Mouse (Mus musculus): ENCODE measurements at regions not wholly inside any gene's neighbourhood (a gene's known extent, or its start where the extent isn't known, plus 50 kb on each side); places are given as distances from the start of the nearest gene placed in this dataset.
A peak's percentile ranks its signal among the peaks of the same experiment; 100 is the strongest.

DNA sequence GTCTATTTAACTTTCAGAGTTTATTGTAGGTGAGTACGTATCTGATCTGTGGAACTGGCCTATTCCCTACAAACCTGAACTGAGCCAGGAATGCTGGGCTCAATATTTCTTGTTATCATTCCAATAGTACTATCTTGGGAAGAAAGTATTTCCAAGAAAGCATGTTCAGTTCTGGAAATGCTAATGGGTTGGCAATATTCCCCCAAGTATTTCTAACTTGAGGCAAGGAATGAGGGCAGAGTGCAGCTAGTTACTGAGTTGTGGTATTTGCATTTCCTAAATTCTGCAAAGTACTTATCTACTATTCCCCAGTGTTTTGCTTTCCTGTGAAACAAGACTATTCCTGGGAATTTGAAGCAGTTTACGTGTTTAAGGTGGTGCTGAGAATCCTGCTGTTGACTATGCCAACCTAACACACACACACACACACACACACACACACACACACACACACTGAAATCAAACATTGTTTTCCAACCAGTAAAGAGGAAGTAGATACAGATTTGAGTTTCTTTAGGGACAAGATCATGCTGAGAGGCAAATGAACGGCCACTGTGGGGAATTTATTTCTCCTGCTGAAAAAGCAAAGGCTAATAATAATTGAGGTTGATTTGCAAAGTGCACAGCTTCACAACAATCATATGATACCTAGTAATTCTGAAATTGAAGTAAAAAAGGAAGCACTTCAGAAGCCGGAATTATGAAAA, 1248.4 kb upstream of the Zeb2 start:
- peak in 1 of 2 experiments; percentile 30 for DNase-seq (ENCODE audit: inconsistent age in 2 of 2, low spot score in 1 of 2)

DNA sequence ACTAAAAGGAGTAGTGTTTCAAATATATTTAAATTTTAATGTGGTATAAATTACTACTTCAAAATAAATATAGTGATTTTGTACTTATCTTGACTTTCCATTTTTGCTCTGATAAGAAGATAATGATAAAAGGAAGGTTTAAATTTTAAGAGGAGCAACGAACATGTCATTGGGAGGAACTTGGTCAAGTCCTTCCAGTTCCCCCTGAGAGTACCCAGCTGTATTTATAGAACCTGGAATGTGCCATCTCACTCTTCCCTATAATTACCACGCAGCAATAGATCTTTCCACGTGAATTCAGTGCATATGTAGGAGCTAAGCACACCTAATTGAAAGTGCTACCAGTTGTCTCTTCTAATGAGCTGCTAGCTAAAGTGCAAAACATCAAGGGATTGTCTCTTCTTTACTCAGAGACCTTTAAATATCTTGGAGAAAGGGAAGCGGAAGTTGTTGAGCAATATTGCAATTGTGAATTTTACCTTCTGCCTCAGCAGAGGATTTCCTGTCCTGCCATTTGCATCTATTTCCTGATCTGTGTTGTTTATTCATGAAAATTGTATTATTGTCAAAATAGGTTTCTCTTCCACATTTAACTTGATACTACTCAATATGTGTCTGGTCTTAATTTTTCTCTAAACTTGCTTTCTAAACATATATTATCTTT, 1243.0 kb upstream of the Zeb2 start:
- DNase-seq (ENCODE audit: inconsistent age in 2 of 2, low spot score in 1 of 2) = peak in 1 of 2 experiments; percentile 22

DNA sequence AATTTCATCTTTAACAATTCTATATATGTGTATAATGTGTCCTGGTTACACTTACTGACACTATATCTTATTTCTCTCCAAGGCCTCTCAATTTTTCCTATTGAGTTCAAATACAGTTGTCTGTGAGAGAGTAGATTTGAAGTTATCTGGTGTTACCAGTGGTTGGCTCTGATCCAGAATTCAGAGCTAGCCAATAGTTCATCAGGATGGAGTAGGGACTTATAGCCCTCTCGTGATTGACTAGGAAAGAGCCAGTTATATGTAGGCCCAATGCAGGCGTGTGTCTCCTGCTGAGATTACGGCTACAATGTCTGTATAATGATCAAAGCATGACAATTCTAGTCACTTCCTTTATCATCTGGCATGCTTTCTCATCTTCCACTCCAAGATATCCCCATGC, 1241.0 kb upstream of the Zeb2 start:
- peak in 1 of 2 experiments; percentile 16 for DNase-seq (ENCODE audit: inconsistent age in 2 of 2, low spot score in 1 of 2)

DNA sequence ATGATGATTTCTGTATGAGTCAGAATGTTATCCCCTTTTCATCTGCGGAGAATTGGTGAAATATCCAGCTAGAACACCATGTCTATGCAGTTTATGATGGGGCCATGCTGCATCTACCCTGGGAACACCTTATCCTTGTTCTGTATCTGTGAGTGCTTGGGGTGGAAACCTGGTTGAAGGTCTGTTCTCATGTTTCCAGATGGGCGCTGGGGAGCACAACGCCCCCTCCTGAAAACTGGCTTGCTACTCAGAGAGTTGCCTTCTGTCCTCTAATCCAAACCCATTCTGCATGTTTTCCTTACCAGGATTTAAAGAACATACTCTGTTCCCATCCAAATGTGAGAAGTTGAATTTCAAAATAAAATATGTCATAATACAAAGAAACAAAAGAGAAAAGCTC, 1239.5 kb upstream of the Zeb2 start:
- DNase-seq (ENCODE audit: inconsistent age in 2 of 2, low spot score in 1 of 2) = peak in 1 of 2 experiments; percentile 32

DNA sequence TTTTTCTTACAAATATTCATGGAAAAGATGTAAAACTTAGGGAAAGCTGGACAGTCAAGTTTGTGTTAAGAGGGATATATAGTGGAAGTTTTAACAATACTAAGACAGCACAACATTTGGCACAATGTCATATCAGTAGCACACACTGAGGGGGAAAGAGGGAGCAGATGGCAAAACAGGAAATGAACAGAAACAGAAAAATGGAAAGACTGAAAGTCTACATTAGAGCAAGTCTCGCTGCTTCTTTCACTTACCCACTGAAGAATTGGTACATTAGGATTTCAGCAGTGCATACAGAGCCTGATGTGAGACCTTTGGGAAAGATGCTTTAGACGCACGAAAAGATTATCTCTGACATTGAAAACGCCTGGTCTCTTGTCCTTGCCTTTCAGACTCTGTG, 1223.5 kb upstream of the Zeb2 start:
- DNase-seq (ENCODE audit: inconsistent age in 2 of 2, low spot score in 1 of 2) = no peak

DNA sequence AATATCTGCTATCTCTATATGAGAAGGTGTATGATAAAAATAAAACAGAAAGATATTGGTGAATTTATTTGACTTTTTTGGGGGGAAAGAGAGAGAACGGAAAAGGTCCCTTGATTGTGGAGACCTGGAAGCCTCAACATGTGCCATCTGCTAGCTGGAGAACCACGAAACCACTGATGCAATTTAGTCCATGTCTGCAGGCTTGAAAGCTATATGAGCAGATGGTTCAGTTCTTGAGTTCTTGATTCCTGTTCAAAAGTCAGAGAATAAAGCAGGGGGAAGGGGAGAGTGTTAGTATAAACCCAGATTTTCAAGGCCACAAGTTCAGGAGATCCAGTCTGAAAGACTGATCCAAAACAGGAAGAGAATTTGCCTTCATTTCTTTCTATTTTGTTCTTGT, 1199.5 kb upstream of the Zeb2 start:
- no peak for DNase-seq (ENCODE audit: inconsistent age in 2 of 2, low spot score in 1 of 2)

DNA sequence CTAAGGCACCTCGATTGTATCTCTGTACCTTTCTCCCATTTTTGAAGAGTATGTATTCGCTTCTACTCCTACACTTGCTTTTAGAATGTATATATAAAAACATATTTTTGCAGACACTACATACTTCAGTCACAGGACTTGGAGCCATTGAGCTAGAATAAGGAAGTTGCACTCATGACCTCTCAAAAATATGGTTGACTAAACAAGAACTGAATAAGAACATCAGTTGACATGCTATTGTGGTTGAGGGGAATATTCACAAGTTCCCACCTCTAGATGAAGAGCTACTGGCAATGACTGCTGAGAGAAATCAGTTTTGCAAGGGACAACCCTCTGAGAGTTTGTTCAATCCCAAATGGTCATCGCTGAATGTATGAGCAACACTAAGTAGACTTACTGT, 1198.0 kb upstream of the Zeb2 start:
- DNase-seq (ENCODE audit: inconsistent age in 2 of 2, low spot score in 1 of 2) = no peak

DNA sequence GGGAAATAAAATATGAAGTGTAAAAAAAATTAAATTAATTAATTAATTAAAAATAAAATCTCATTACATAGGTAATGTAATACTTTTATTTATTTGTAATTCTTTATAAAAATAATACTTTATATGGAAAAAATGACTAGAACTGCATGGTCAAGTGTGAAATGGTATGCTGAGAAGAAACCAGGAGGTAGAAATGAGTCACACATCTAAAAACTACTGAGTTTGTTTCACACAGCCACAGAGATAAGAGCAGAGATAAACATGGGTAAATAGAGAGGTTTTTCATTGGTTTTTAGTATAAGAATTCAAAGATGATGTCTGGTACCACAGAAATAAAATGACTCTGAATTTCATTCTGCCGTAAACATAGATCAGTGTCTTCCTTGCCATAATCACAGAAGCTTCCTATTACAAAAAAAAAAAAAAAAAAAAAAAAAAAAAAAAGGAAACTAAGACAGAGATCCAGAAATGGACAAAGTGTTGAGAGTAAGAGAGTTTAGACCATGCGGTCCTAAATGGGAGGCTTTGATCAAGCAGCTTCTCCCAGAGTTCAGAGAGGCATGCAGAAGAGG, 1190.5 kb upstream of the Zeb2 start:
- no peak for DNase-seq (ENCODE audit: inconsistent age in 2 of 2, low spot score in 1 of 2)

DNA sequence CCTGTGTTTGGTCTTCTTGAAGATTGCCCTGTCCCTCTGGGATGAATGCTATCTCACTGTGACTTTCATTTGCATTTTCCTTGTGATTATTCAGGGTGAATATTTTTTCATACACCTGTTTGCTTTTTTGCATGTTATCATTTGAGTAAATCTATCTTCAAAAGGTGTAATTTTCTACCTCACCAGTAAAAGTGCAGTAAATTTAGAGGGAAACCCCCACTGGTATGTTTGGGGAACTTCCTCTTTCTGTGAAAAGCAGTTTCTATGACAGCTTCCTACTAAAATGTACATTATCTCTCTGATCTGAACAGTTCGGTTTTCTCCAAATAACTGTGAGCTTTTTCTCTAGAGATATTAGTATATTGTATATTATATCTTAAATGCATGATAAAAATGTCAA, 1185.4 kb upstream of the Zeb2 start:
- DNase-seq (ENCODE audit: inconsistent age in 2 of 2, low spot score in 1 of 2) = no peak

DNA sequence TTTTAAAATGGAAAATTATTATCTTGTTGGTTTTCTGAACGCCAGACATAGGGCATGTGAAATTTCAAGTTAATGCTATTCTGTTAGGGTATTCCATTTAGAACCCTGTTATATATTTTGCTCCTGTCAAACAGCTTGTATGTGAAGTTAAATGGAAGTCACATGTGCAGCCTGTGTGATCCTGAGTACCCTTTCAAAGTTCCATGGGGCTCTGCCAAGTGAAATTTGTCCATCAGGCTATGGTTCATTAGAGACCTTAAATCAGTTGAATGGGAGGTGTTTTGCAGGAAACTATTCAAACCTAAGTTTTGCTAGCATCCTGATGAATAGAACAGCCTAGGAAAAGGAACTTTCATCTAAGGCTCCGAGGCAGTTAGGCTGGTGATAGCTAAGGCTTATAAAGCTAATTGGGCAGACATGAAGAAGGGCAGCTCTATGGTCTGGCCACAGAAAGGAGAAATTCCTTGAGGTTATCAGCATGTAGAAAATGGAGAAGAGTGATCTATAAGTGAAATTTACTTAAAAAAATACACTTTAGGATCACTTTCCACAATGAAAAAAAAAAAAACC, 1180.2 kb upstream of the Zeb2 start:
- DNase-seq (ENCODE audit: inconsistent age in 2 of 2, low spot score in 1 of 2) = no peak

DNA sequence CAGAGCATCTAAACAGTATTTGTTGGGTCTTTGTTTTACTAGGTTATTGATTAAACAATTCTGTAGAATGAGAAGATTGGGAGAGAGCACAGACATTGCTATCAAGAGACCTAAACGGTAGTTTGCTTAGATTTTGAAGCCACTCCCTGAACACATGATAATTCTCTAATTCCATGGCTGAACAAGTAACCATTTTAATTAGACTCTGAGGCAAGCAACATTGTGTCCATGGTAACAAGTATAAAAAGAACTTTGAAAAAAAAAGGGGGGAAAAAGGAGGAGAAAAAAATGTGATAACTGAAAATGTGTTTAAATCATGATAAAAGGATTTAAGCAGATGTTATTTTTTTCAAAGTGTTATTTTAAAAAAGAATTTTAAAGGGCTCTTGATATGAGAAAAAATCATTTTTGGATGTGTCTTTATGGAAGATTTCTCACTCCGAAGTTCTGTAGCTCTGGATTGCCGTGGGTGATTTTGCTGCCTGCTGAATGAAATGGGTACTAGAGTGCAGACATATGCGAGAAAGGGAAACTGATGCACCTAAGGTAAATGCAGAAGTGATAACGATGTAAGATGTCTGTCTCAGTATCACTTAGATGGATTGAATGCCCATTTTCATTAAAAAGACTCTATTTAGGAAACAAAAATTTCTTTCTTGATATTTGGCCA, 1166.9 kb upstream of the Zeb2 start:
- no peak for DNase-seq (ENCODE audit: inconsistent age in 2 of 2, low spot score in 1 of 2)

DNA sequence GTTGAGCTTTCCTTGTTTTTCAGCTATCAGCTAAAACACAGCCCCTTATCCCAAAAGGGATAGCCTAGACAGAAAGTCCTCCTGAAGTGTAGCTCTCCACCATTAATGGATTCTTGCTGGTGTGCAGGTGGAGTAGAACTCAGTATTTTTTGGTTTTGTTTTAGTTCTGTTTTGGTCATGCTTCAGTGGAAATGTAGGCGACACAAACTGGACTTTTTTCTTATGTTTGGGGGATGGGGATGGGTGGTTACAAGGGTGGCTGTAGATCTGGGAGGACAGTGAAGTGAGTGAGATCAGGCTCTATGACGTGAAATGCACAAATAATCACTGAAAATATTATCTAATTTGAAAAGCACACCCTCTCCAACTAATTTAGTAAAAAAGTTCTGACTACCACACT, 1163.6 kb upstream of the Zeb2 start:
- no peak for DNase-seq (ENCODE audit: inconsistent age in 2 of 2, low spot score in 1 of 2)

DNA sequence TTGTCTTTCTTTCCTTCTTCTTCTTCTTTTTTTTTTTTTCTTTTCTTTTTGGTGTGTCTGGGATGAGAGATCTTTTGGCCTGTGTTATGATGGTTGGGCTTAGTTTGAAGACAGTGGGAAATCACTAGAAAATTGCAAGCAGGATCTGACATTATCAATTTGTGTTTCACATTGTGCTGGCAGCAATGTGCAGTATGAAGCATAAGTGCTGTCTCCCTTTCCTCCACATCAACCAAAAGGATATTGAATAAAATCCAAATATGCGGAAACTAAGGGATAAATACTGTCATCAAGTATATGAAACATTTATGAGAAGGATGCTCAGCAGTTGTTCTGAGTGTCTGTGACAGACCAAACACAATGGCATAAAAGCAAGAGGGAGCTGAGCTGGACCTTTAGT, 1144.4 kb upstream of the Zeb2 start:
- DNase-seq (ENCODE audit: inconsistent age in 2 of 2, low spot score in 1 of 2) = no peak

DNA sequence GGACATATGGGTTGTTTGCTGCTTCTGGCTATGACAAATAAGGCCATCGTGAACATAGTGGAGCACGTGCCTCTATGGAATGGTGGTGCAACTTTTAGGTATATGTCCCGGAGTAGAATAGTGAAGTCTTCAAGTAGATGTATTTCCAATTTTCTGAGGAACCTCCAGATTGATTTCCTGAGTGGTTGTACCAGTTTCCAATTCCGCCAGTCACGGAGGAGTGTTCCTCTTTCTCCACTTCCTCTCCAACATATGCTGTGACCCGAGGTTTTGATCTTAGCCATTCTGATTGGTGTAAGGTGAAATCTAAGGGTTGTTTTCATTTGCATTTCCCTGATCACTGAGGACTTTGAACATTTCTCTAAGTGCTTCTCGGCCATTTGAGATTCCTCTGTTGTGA, 1134.4 kb upstream of the Zeb2 start:
- DNase-seq (ENCODE audit: inconsistent age in 2 of 2, low spot score in 1 of 2) = no peak

DNA sequence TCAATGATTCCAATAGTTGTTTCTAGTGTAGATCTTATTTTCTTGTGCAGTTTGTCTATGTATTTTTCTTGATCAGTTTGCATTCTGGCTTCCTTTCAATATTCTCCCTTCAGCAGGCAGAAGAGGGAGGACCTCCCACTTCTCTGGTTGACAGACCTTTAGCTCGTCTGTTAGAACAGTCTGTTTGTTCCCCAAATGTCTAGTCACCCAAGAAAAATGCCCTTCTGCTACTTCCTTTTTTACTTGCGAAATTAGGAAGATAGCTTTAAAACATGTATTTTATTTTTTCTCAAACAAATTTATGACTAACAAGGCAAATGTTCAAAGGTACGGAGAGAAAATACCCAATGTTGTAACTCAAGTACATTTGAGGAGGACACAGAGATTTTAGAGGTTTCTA, 1128.5 kb upstream of the Zeb2 start:
- DNase-seq (ENCODE audit: inconsistent age in 2 of 2, low spot score in 1 of 2) = no peak

DNA sequence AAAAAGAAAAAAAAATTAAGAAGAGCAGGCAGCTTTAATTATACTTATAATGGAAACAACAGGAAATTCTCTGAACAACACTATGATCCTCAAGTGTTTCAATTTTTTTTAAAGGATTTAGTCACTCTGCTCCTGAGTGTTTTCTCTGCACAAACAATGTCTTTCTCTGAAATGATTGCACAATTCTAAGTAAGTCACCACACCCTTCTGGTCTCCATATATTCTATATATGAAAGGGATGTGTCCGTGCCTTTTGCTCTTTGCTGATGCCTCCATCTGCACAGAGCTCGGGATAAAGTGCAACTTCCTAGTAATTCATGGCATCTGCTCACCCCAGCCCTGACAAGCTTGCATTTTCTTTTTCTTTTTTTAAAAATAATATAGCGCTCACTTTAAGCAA, 1127.5 kb upstream of the Zeb2 start:
- DNase-seq (ENCODE audit: inconsistent age in 2 of 2, low spot score in 1 of 2) = no peak

DNA sequence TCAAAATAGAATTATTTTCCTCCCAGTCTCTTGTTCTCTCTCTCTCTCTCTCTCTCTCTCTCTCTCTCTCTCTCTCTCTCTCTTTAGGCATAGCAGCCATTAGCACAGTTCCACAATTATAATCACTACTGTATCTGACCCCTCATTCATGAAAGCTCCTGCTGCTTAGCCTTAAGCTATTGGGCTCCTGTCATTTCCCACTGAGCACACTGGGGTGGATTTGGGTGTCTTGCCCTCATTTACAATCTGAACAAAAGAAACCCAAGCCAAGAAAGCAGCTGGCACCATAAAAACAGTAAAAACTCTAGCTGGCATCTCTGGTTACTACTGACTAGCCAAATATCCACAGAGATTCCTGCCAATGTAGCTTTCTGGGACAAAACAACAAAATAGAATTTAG, 1125.6 kb upstream of the Zeb2 start:
- DNase-seq (ENCODE audit: inconsistent age in 2 of 2, low spot score in 1 of 2) = no peak

DNA sequence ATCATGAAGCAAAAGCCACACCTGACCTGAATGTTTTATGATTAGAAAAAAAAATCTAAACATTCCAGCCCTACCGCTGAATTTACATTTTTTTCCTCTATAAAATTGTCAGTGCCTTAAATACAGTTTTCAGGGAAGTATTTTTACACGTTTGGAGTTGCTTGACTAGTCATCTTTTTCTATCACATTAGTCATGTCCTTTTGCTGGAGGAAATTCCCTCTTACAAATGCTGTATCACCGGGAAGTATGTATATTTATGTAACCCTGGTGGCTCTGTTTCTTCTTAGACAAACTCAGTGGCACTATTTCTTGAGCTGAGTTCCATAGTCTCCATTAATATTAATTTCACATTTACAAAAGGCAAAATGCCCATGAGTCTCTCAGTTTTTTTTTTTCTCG, 1122.7 kb upstream of the Zeb2 start:
- DNase-seq (ENCODE audit: inconsistent age in 2 of 2, low spot score in 1 of 2) = no peak

DNA sequence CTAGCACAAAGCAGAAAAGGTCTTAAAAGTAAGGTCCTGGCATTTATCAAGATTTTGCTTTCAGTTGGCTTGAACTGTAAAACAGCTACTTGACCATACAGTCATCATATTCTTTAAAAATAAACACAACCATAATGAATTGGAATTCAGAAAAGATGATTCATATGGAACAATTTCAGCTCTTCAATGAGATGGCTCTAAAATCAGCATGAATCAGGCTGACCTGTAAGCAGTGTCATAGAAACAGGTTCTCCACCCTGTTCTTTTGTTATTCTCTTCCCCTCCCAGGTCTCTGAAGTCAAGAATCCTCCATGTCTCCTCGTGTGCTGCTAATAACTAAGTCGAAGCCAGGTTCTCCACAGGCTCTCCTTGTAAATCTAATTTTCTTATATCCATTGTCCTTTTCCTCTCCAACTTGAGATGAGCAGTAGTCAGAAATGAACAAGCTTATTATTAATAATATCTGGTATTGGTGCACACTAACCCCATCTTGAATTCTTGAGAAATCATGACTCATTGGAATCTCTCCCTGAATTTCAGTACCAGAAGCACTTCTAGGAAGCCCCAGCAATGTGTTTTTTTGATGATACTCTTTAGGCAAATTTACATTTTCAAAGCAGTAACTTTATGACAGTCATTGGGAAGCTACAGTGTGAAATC, 1113.7 kb upstream of the Zeb2 start:
- no peak for DNase-seq (ENCODE audit: inconsistent age in 2 of 2, low spot score in 1 of 2)

DNA sequence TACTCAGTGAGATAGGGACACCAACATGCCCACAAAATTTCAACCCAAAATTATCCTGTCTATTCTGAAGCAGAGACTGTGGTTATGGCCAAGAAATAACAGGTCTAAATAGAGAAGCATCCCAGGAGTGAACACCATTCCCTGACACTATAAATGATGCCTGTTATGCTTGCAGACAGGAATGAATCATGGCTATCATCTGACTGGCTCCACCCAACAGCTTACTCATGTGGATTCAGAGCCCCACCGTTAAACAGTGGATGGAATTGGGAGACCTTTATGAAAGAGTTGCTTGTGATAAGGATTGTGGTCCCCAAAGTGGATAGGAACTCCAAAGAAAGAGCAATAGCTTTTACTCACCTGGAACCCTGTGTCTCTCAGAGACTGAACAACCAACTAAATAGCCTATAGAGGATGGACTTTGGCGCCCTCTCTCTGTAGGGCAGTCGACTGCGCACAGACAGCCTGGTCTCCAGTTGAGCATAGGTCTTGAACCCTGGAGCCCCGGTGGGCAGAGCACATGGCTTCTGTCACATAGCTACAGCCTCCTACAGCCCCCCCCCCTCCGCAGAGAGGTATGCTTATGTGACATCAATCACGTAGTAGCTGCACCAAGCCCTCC, 1101.3 kb upstream of the Zeb2 start:
- peak; percentile 4 to 31 for DNase-seq (ENCODE audit: inconsistent age in 2 of 2, low spot score in 1 of 2)

DNA sequence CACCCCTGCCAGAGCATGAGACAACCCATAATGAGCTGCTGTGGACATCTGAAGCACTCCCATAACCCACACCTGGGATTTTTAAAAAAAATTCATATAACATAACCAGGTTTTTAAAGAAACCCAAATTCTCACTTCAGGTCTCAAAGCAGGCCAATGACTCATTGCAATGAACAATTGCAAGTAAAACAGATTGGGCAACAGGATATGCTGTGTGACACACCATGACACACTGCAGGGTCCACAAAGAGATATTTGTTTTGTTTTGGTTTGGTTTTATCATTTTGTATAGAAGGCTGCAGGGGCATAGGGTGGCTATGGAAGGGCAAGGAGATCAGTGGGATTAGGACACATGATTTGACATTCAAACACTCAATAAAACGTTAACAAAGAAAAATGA, 1082.1 kb upstream of the Zeb2 start:
- no peak for DNase-seq (ENCODE audit: inconsistent age in 2 of 2, low spot score in 1 of 2)

Data from adrenal gland, adult (tissue).